Mouse (Mus musculus) forebrain, embryonic 15.5 days (tissue): Measurements from ENCODE around the gene Limch1. TPM values are rescaled to one million over a fixed set of nuclear protein-coding genes. Genes with fewer than 3 reads are reported as not detected.
A peak's percentile ranks its signal among the peaks of the same experiment; 100 is the strongest.

Source experiments
- ATAC-seq: fragments of 200-750 bp; cut with Nextera tagmentation; replicated peaks from 2 replicates; pipeline ENCODE4 v1.8.0; 2017; ENCODE audit warnings: mild to moderate bottlenecking, moderate TSS enrichment, moderate library complexity
- H3K27ac ChIP-seq: fragments of 300-500 bp; sonication (generic); replicated peaks from 2 replicates; pipeline ENCODE4 v1.5.1; 2015; ENCODE audit warnings: mild to moderate bottlenecking, inconsistent platforms
- H3K27me3 ChIP-seq: fragments of 300-500 bp; sonication (generic); 2 replicates; pipeline ENCODE4 v1.6.1; 2015; ENCODE audit warnings: inconsistent platforms
- H3K36me3 ChIP-seq: fragments of 300-500 bp; sonication (generic); 2 replicates; pipeline ENCODE4 v1.6.1; 2015; ENCODE audit warnings: mild to moderate bottlenecking, inconsistent platforms
- H3K4me1 ChIP-seq: fragments of 300-500 bp; sonication (generic); 2 replicates; pipeline ENCODE4 v1.6.1; 2015; ENCODE audit warnings: inconsistent platforms
- H3K4me2 ChIP-seq: fragments of 300-500 bp; sonication (generic); replicated peaks from 2 replicates; pipeline ENCODE4 v1.6.1; 2015; ENCODE audit warnings: mild to moderate bottlenecking, inconsistent platforms
- H3K4me3 ChIP-seq: fragments of 300-500 bp; sonication (generic); 2 replicates; pipeline ENCODE4 v1.5.1; 2015; ENCODE audit warnings: mild to moderate bottlenecking, inconsistent platforms
- H3K9ac ChIP-seq: fragments of 300-500 bp; sonication (generic); replicated peaks from 2 replicates; pipeline ENCODE4 v1.6.1; 2015; ENCODE audit warnings: mild to moderate bottlenecking, inconsistent platforms
- H3K9me3 ChIP-seq: fragments of 300-500 bp; sonication (generic); 2 replicates; pipeline ENCODE4 v1.6.1; 2016; ENCODE audit warnings: inconsistent platforms
- WGBS: fragments of 180-500 bp; shearing (Covaris S2); methylation state at CpG from one replicate; pipeline ENCODE4 v1.1.7; 2015; ENCODE audit warnings: mixed read lengths; 5-methylcytosine and 5-hydroxymethylcytosine counted together
- polyA plus RNA-seq: library from polyadenylated mRNA; unstranded; fragments of >200 nt; fragmentation: Nextera tagmentation; extraction: Ambion mirVana; gene quantifications from 2 replicates; pipeline ENCODE4 v1.2.1, GENCODE M21; 2015

Limch1 gene
- polyA plus RNA-seq, 1 experiment from 2014 or later, result 84.3 TPM

DNA sequence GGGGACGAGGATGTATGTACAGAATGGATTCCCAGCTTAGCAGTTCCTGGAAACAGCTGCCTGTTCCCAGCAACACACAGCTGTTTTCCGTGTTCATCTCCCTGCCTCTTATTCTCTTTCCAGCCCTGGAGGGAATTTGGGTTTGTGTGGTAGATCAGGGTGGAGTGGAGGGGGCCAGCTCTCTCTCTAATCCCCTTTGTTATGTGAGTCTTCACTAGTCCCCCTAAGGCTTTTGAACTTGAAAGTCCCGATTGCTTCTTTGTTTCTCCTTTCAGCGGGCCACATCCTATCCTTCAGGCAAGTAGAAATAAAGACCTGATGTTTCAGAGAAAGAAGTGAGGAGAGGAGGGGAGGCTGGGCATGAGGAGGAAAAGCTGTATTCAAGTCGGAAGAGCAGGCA, 24.7 kb upstream of the Limch1 start:
- Histone ChIP-seq H3K36me3 (no peaks in the 10 kb centered on the region), H3K4me2 (no peak overlapping the region)
- ATAC-seq, result no peak

DNA sequence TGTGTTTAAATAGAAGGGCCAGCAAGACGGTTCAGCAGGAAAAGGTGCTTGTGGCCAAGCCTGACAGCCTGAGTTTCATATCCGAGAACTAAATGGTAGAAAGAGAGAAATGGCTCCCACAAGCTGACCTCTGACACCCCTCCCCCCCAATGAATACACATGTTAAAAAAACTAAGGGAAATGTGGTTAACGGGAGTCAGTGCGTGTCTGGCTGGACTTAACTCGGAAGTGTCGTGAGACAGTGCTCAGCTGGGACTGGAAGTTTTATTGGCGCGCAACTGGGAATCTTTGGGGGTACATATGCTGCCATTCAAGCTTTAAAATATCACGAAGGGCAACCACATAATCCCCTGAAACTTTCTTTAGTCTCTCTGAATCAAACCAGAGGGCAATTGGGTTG, 23.0 kb upstream of the Limch1 start:
- H3K9ac ChIP-seq, result no peak overlapping the region
- no peaks in the 10 kb centered on the region for H3K9me3 ChIP-seq
- no peak overlapping the region for H3K27ac ChIP-seq
- 79% methylated on average over 9 of the region's 9 CpGs for whole genome bisulfite sequencing
- H3K27me3 ChIP-seq, result no peaks in the 10 kb centered on the region
- H3K4me1 ChIP-seq, result no peaks in the 10 kb centered on the region; the same call in 1 of the 2 replicates
- H3K4me2 ChIP-seq, result no peak overlapping the region
- no peak for ATAC-seq
- no peaks in the 10 kb centered on the region for H3K36me3 ChIP-seq
- H3K4me3 ChIP-seq, result no peak overlapping the region

More for the DNA sequence above, 24.7 kb upstream of the Limch1 start:
- Histone ChIP-seq H3K4me1 (no peaks in the 10 kb centered on the region; the same call in 1 of the 2 replicates), H3K4me3 (no peak overlapping the region), H3K27ac (no peak overlapping the region), H3K27me3 (no peaks in the 10 kb centered on the region), H3K9me3 (no peaks in the 10 kb centered on the region), H3K9ac (no peak overlapping the region)
- WGBS, result 11% methylated on average over 5 of the region's 5 CpGs

DNA sequence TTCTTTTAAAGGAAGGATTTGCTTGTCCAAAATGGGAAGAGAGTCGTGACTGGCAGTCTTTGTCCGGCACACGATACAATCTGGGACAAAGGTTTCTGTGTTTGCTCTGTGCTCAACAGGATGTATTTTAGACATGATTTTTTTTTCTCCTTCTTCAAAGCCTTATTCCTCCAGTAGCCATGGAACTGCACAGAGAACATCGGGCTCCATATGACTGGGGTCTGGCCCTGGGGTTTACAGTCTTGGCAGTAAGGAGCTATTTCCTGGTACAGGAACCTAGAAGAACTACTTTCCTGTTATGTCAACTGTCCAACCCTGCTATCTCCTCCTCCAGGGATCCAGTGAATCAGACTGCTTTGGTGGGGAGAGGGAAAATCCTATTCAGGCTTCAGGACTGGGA, 22.6 kb upstream of the Limch1 start:
- WGBS, result 50% methylated on average over 4 of the region's 4 CpGs
- Histone ChIP-seq H3K27ac (no peak overlapping the region), H3K9me3 (no peaks in the 10 kb centered on the region), H3K4me2 (no peak overlapping the region), H3K9ac (no peak overlapping the region), H3K27me3 (no peaks in the 10 kb centered on the region), H3K4me3 (no peak overlapping the region), H3K36me3 (no peaks in the 10 kb centered on the region), H3K4me1 (no peaks in the 10 kb centered on the region; the same call in 1 of the 2 replicates)
- no peak for ATAC-seq

DNA sequence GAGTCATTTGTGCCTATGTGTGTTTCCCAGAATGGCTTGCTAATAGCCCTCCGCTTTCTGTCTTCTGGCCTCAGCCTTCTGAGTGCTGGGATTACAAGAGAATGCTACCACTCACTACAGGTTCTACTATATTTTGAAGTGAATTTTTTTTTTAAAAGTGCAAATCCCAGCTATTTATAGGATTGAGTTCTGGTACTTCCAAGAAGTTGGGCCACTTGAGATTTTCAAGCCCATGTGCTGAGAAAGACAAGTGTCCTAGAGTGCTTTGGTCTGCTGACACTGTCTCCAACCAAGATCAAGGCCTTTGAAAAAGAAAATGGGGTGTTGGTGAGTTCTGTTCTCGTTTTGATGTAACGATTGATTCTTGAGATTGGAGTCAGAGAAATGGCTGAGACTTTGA, 22.0 kb upstream of the Limch1 start:
- no peak overlapping the region for H3K27ac ChIP-seq

DNA sequence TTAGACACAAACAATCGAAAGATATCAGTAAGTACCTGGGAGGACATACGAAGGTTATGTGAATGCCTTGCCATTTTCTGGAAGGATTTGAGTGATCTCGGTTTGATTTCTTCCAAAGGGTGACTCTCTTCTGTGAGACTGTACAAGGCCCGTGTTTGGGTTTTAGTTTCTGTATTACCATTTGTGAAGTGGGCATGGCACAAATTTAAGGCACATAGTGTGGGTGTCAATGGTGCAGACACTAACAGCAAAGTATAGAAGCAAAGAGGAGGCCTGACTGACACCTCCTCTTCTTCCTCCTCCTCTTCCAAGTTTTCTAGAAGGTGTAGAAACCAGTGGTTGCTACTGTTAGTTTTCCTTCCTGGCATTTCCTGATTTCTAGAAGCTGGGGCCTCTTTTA, 16.3 kb upstream of the Limch1 start:
- H3K4me3 ChIP-seq, result no peak overlapping the region
- WGBS, result 88% methylated on average over 4 of the region's 4 CpGs
- peaks cover 12% of the 10 kb centered on the region for H3K4me1 ChIP-seq
- H3K9ac ChIP-seq, result no peak overlapping the region
- no peaks in the 10 kb centered on the region for H3K36me3 ChIP-seq
- no peak for ATAC-seq
- no peak overlapping the region for H3K27ac ChIP-seq
- H3K4me2 ChIP-seq, result no peak overlapping the region
- H3K9me3 ChIP-seq, result no peaks in the 10 kb centered on the region
- H3K27me3 ChIP-seq, result no peaks in the 10 kb centered on the region

More for the DNA sequence above, 22.0 kb upstream of the Limch1 start:
- Histone ChIP-seq H3K4me2 (no peak overlapping the region), H3K27me3 (no peaks in the 10 kb centered on the region), H3K9ac (no peak overlapping the region), H3K36me3 (no peaks in the 10 kb centered on the region), H3K9me3 (no peaks in the 10 kb centered on the region), H3K4me3 (no peak overlapping the region), H3K4me1 (no peaks in the 10 kb centered on the region; the same call in 1 of the 2 replicates)
- 75% methylated on average over 3 of the region's 3 CpGs for WGBS
- no peak for ATAC-seq

DNA sequence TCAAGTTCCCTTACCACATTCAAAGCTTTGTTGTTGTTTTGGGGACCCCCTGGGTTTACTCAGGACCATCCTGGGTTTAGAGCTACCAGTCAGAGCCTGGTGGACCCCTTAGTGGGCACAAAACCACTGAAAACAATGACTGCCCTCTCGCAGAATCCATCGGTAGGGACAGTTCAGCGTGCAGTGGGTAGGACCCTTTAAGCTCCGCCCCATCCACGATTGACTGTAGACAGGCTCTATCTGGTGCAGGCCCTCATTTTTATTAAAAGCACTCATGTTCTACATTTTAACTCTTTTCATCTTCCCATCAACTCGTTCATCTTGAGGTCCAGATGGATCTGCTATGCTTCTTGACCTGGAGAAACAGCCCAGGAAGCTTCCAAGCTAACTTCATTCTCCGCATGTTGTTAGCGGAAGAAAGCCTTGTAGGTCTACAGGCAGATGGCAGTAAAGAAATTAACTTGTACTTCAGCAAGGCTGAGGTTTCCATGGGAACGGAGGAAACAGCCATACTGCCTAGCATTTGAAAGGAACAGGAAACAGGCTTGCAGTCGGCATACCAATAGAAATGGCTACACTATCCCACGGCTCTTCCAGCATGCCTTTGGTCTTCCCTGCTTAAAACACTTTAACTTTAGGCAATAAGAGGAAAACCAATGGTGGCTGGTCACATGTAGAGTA, 14.9 kb upstream of the Limch1 start:
- Histone ChIP-seq H3K9me3 (no peaks in the 10 kb centered on the region), H3K9ac (no peak overlapping the region), H3K27me3 (no peaks in the 10 kb centered on the region), H3K4me1 (peaks cover 12% of the 10 kb centered on the region), H3K4me3 (no peak overlapping the region), H3K27ac (peak overlapping the region; percentile 42; the same call in 1 of the 2 replicates), H3K36me3 (no peaks in the 10 kb centered on the region), H3K4me2 (peak overlapping the region; percentile 11; the same call in 1 of the 2 replicates)
- ATAC-seq, result peak; percentile 97
- WGBS, result 27% methylated on average over 11 of the region's 11 CpGs

DNA sequence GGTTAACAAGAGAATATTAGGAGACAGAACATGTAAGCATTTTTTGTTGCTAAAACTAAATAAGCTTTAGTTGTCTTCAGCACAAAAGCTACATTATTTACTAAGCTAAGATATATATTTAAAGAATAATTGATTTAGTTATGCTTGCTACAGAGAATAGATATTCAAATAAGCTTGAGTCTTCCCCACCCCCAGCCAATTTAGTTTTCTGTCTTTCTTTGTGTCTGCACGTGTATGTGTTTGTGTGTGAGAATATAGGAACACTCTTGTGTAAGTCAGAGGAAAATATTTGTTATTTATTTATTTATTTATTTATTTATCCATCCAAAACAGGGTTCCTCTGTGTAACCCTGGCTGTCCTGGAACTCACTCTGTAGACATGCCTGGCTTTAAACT, 14.3 kb upstream of the Limch1 start:
- H3K9ac ChIP-seq, result no peak overlapping the region
- no peak; the same call in 1 of the 2 replicates for ATAC-seq
- H3K4me2 ChIP-seq, result peak overlapping the region; percentile 11; the same call in 1 of the 2 replicates
- WGBS, result 8% methylated on average over 1 of the region's 1 CpGs
- H3K4me3 ChIP-seq, result no peak overlapping the region
- H3K4me1 ChIP-seq, result peaks cover 12% of the 10 kb centered on the region
- no peaks in the 10 kb centered on the region for H3K27me3 ChIP-seq
- H3K27ac ChIP-seq, result peak overlapping the region; percentile 42; the same call in 1 of the 2 replicates
- H3K9me3 ChIP-seq, result no peaks in the 10 kb centered on the region
- no peaks in the 10 kb centered on the region for H3K36me3 ChIP-seq

DNA sequence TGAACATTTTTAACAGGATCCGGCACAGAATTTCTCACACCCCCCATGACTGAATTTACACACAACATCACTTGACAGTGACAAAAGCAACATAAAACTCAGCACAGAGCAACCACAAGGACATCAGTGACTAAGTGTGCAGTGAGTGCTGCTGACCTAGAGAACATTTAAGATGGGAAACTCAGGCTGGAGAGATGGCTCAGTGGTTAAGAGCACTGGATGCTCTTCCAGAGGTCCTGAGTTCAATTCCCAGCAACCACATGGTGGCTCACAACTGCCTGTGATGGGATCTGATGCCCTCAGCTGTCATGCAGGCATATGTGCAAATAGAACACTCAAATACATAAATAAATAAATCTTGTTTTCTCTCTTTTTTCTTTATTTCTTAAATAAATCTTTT, 12.1 kb upstream of the Limch1 start:
- Histone ChIP-seq H3K9me3 (no peaks in the 10 kb centered on the region), H3K4me2 (no peak overlapping the region), H3K27ac (no peak overlapping the region), H3K4me1 (peaks cover 12% of the 10 kb centered on the region), H3K4me3 (no peak overlapping the region), H3K27me3 (no peaks in the 10 kb centered on the region), H3K36me3 (no peaks in the 10 kb centered on the region), H3K9ac (no peak overlapping the region)
- ATAC-seq, result no peak
- 100% methylated on average over 1 of the region's 1 CpGs for WGBS

DNA sequence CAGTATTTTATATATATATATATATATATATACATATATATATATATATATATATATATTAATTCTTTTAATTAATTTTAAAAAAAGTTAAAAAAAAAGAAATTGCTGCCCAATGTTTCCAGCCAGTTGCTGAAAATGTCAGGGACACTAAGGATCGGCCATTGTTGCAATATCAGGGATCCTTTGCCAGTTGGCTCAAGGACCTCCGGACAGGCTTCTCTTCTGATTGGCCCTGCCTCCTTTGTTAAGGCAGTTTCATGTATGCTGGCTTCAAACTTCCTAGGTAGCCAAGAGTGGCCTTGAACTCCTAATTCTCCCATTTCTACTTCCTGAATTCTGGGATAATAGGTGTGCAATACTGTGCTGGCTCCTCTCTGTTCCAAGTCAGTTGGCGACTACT, 6.3 kb upstream of the Limch1 start:
- no peak for ATAC-seq
- Histone ChIP-seq H3K27ac (no peak overlapping the region), H3K9ac (no peak overlapping the region), H3K27me3 (no peaks in the 10 kb centered on the region), H3K9me3 (no peaks in the 10 kb centered on the region), H3K4me2 (no peak overlapping the region), H3K36me3 (no peaks in the 10 kb centered on the region), H3K4me1 (0 out of 2 replicates have a peak, but pooled peaks cover 7% of the 10 kb centered on the region), H3K4me3 (no peak overlapping the region)
- 97% methylated on average over 3 of the region's 3 CpGs for WGBS

DNA sequence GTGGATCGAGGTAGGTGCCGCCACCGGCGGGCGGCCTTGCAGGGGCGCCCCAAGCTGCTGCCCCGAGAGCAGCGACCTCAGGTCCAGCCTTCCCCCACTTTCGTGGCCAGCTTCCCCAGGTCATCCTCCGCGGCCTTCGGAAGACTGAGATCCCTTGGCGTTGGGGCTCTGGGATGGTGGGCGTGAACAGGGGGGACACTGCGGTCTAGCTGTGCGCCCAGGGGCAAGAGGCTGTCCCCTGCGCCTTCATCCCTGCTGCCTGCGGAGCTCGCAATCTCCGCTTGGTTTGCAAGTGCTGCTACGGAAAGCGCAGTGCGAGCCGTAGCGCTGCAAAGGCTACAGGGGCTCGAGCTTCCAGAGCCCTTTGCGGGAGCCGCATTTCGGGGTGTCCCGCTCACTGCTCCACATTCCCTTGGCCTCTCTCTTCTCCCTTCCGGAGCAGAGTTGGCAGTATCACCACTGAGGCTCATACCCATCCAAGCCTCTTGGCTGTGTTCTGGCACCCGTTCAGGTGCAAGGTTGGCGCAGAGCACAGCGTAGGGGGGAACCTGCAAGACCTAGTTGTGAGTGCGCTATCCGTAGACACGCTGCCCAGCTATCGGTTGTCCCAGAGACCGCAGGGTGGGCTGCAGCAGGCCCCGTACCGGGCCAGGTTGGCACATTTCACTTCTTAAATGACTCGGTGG, 512 bp downstream of the Limch1 start:
- H3K4me3 ChIP-seq, result peak overlapping the region; percentile 55
- peaks cover 42% of the 10 kb centered on the region for H3K4me1 ChIP-seq
- peak; percentile 72 for ATAC-seq
- H3K36me3 ChIP-seq, result no peaks in the 10 kb centered on the region
- H3K27ac ChIP-seq, result peak overlapping the region; percentile 81
- no peaks in the 10 kb centered on the region for H3K9me3 ChIP-seq
- no peaks in the 10 kb centered on the region for H3K27me3 ChIP-seq
- H3K9ac ChIP-seq, result peak overlapping the region; percentile 69
- WGBS, result under 1% methylated on average over 42 of the region's 42 CpGs
- peak overlapping the region; percentile 75 for H3K4me2 ChIP-seq

DNA sequence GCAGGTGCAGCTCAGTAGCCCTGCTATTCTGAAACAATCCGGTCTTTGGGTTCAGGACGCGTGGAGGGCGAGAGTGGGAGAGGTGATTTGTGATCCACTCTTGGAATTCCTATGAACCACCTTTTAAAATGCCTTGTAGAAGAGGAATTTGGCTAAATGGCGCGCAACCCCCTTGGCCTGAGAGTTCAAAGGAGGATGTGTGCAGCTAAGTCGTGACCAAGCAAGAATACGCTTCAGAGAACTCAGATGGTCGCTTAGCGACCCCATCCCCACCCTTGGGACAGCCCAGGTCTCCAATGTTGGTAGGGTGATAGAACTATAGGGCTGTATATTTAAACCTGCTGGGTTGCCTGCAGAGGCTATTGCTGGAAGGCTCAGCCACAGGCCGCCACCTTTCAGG, 1.1 kb downstream of the Limch1 start:
- Histone ChIP-seq H3K9ac (peak overlapping the region; percentile 69), H3K4me2 (peak overlapping the region; percentile 75), H3K4me1 (peaks cover 48% of the 10 kb centered on the region), H3K27me3 (no peaks in the 10 kb centered on the region), H3K9me3 (no peaks in the 10 kb centered on the region), H3K4me3 (peak overlapping the region; percentile 55), H3K36me3 (no peaks in the 10 kb centered on the region), H3K27ac (peak overlapping the region; percentile 81)
- 11% methylated on average over 11 of the region's 11 CpGs for WGBS
- ATAC-seq, result no peak

DNA sequence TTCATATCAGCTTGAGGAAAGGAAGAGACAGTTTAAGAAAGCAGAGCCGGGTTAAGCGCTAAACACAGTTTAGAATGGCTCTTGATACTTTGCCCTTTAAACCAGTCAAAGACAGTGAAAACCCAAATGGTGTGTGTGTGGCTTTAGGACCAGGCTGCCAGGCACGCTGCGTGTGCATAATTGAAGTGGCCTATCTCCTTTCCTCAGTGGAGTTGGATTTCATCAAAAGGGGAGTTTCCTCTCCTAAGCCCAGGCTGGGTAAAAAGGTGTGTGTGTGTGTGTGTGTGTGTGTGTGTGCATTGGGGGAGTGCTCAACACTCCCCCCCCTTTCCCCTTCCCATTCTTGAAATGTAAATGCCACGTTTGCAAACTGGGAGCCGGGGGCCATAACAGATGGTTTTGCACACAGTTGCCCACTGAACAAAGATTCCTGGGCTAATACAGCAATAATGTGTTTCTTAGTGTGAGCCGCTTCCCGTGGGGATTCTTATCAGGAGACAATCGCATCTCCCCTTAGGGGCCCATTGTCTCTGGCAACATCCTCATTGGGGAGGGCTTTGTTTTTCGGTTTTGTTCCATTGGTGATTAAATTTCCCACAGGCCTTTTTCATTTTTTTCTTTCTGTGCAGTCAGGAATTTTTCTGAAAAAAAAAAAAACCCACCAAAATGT, 2.3 kb downstream of the Limch1 start:
- WGBS, result 8% methylated on average over 10 of the region's 10 CpGs
- H3K36me3 ChIP-seq, result no peaks in the 10 kb centered on the region
- peak overlapping the region; percentile 55 for H3K4me3 ChIP-seq
- peak overlapping the region; percentile 75 for H3K4me2 ChIP-seq
- no peaks in the 10 kb centered on the region for H3K9me3 ChIP-seq
- no peak for ATAC-seq
- H3K4me1 ChIP-seq, result peaks cover 50% of the 10 kb centered on the region
- peak overlapping the region; percentile 19; the same call in 1 of the 2 replicates for H3K9ac ChIP-seq
- no peaks in the 10 kb centered on the region for H3K27me3 ChIP-seq
- H3K27ac ChIP-seq, result peak overlapping the region; percentile 81
